Mouse (Mus musculus): Measurements from ENCODE around the gene Hspb1. TPM values are rescaled to one million over a fixed set of nuclear protein-coding genes. Genes with fewer than 3 reads are reported as not detected.

The Hspb1 gene
- polyA plus RNA-seq (2015; fragmentation: Nextera tagmentation; extraction: Ambion mirVana), result 743 and 952 TPM in 2 replicates

- Histone ChIP-seq H3K4me1 (replicated peaks) (peaks cover 16% of the 10 kb centered on the region), H3K9me3 (replicated peaks) (no peaks in the 10 kb centered on the region), H3K4me3 (peak within 1 kb of the TSS; percentile 68), H3K4me2 (peak within 1 kb of the TSS; percentile 74), H3K27ac (peak within 1 kb of the TSS; percentile 91), H3K9ac (peak within 1 kb of the TSS; percentile 81), H3K27me3 (no peaks in the 10 kb centered on the region), H3K36me3 (no peaks in the 10 kb centered on the region)
- WGBS, result 0% methylated on average over 24 of the region's 24 CpGs
- peak; percentile 91 for ATAC-seq (replicated peaks; ENCODE audit: insufficient number of reproducible peaks, insufficient read depth, low FRiP score, low read depth)
These were observed at the start of gene Hspb1 for GRCm38 (mm10) chr5:135887675-135888102. TSS of gene Hspb1 (plus strand) at chr5:135887919.

- WGBS, result 70% methylated on average over 6 of the region's 6 CpGs
These were observed 46.1 kb upstream of the Hspb1 start for GRCm38 (mm10) chr5:135841651-135842050.

GRCm38 (mm10) chr5:135843418-135843817 lies 44.3 kb upstream of the Hspb1 start:
- no peak overlapping the region for H3K4me3 ChIP-seq
- H3K9me3 ChIP-seq (replicated peaks), result no peaks in the 10 kb centered on the region
- H3K9ac ChIP-seq, result no peak overlapping the region
- H3K27ac ChIP-seq, result no peak overlapping the region
- no peaks in the 10 kb centered on the region for H3K36me3 ChIP-seq
- no peaks in the 10 kb centered on the region for H3K4me1 ChIP-seq (replicated peaks)
- H3K4me2 ChIP-seq, result no peak overlapping the region
- ATAC-seq (replicated peaks; ENCODE audit: insufficient number of reproducible peaks, insufficient read depth, low FRiP score, low read depth), result no peak
- 15% methylated on average over 5 of the region's 5 CpGs for WGBS
- peaks cover 18% of the 10 kb centered on the region for H3K27me3 ChIP-seq

More at GRCm38 (mm10) chr5:135841651-135842050, 46.1 kb upstream of the Hspb1 start:
- Histone ChIP-seq H3K9ac (no peak overlapping the region), H3K4me1 (replicated peaks) (no peaks in the 10 kb centered on the region), H3K4me3 (no peak overlapping the region), H3K27me3 (peaks cover 22% of the 10 kb centered on the region), H3K36me3 (no peaks in the 10 kb centered on the region), H3K4me2 (no peak overlapping the region), H3K9me3 (replicated peaks) (no peaks in the 10 kb centered on the region), H3K27ac (no peak overlapping the region)
- ATAC-seq (replicated peaks; ENCODE audit: insufficient number of reproducible peaks, insufficient read depth, low FRiP score, low read depth), result no peak

- Histone ChIP-seq H3K4me2 (no peak overlapping the region), H3K4me3 (no peak overlapping the region), H3K4me1 (replicated peaks) (peaks cover under 1% of the 10 kb centered on the region; the same call in 1 of the 2 replicates), H3K9me3 (replicated peaks) (no peaks in the 10 kb centered on the region), H3K9ac (no peak overlapping the region), H3K27me3 (peaks cover 34% of the 10 kb centered on the region), H3K36me3 (no peaks in the 10 kb centered on the region), H3K27ac (no peak overlapping the region)
- no peak for ATAC-seq (replicated peaks; ENCODE audit: insufficient number of reproducible peaks, insufficient read depth, low FRiP score, low read depth)
- 62% methylated on average over 13 of the region's 13 CpGs for WGBS
These were observed 41.9 kb upstream of the Hspb1 start for GRCm38 (mm10) chr5:135845676-135846320.

GRCm38 (mm10) chr5:135847460-135847859 lies 40.3 kb upstream of the Hspb1 start:
- no peak overlapping the region for H3K4me2 ChIP-seq
- 69% methylated on average over 4 of the region's 4 CpGs for WGBS
- peaks cover 5% of the 10 kb centered on the region; the same call in 1 of the 2 replicates for H3K4me1 ChIP-seq (replicated peaks)
- peaks cover 46% of the 10 kb centered on the region for H3K27me3 ChIP-seq
- H3K27ac ChIP-seq, result no peak overlapping the region
- no peak for ATAC-seq (replicated peaks; ENCODE audit: insufficient number of reproducible peaks, insufficient read depth, low FRiP score, low read depth)
- H3K9me3 ChIP-seq (replicated peaks), result no peaks in the 10 kb centered on the region
- no peaks in the 10 kb centered on the region for H3K36me3 ChIP-seq
- H3K4me3 ChIP-seq, result no peak overlapping the region
- H3K9ac ChIP-seq, result no peak overlapping the region

- ATAC-seq (replicated peaks; ENCODE audit: insufficient number of reproducible peaks, insufficient read depth, low FRiP score, low read depth), result no peak
- peaks cover 46% of the 10 kb centered on the region for H3K27me3 ChIP-seq
- H3K4me2 ChIP-seq, result no peak overlapping the region
- H3K9ac ChIP-seq, result no peak overlapping the region
- no peak overlapping the region for H3K4me3 ChIP-seq
- H3K36me3 ChIP-seq, result no peaks in the 10 kb centered on the region
- 69% methylated on average over 3 of the region's 3 CpGs for WGBS
- peaks cover 5% of the 10 kb centered on the region; the same call in 1 of the 2 replicates for H3K4me1 ChIP-seq (replicated peaks)
- H3K9me3 ChIP-seq (replicated peaks), result no peaks in the 10 kb centered on the region
- no peak overlapping the region for H3K27ac ChIP-seq
These were observed 39.8 kb upstream of the Hspb1 start for GRCm38 (mm10) chr5:135847881-135848280.

GRCm38 (mm10) chr5:135851024-135851423 lies 36.7 kb upstream of the Hspb1 start:
- peaks cover 5% of the 10 kb centered on the region; the same call in 1 of the 2 replicates for H3K4me1 ChIP-seq (replicated peaks)
- no peak overlapping the region for H3K4me2 ChIP-seq
- no peaks in the 10 kb centered on the region for H3K36me3 ChIP-seq
- H3K27ac ChIP-seq, result no peak overlapping the region
- no peaks in the 10 kb centered on the region for H3K9me3 ChIP-seq (replicated peaks)
- peaks cover 74% of the 10 kb centered on the region for H3K27me3 ChIP-seq
- no peak overlapping the region for H3K4me3 ChIP-seq
- H3K9ac ChIP-seq, result no peak overlapping the region
- WGBS, result under 1% methylated on average over 15 of the region's 15 CpGs
- peak; percentile 65; the same call in 1 of the 2 replicates for ATAC-seq (replicated peaks; ENCODE audit: insufficient number of reproducible peaks, insufficient read depth, low FRiP score, low read depth)

GRCm38 (mm10) chr5:135851481-135851880 lies 36.2 kb upstream of the Hspb1 start:
- no peak overlapping the region for H3K4me3 ChIP-seq
- no peak for ATAC-seq (replicated peaks; ENCODE audit: insufficient number of reproducible peaks, insufficient read depth, low FRiP score, low read depth)
- H3K9ac ChIP-seq, result no peak overlapping the region
- no peak overlapping the region for H3K27ac ChIP-seq
- no peaks in the 10 kb centered on the region for H3K36me3 ChIP-seq
- 9% methylated on average over 14 of the region's 14 CpGs for WGBS
- H3K9me3 ChIP-seq (replicated peaks), result no peaks in the 10 kb centered on the region
- no peak overlapping the region for H3K4me2 ChIP-seq
- peaks cover 5% of the 10 kb centered on the region; the same call in 1 of the 2 replicates for H3K4me1 ChIP-seq (replicated peaks)
- peaks cover 78% of the 10 kb centered on the region for H3K27me3 ChIP-seq

GRCm38 (mm10) chr5:135852421-135852820 lies 35.3 kb upstream of the Hspb1 start:
- H3K27ac ChIP-seq, result no peak overlapping the region
- no peaks in the 10 kb centered on the region for H3K9me3 ChIP-seq (replicated peaks)
- no peak overlapping the region for H3K4me3 ChIP-seq
- WGBS, result 3% methylated on average over 10 of the region's 10 CpGs
- peaks cover 5% of the 10 kb centered on the region; the same call in 1 of the 2 replicates for H3K4me1 ChIP-seq (replicated peaks)
- H3K36me3 ChIP-seq, result no peaks in the 10 kb centered on the region
- H3K4me2 ChIP-seq, result no peak overlapping the region
- peaks cover 88% of the 10 kb centered on the region for H3K27me3 ChIP-seq
- ATAC-seq (replicated peaks; ENCODE audit: insufficient number of reproducible peaks, insufficient read depth, low FRiP score, low read depth), result no peak
- H3K9ac ChIP-seq, result no peak overlapping the region

- Histone ChIP-seq H3K36me3 (no peaks in the 10 kb centered on the region), H3K4me1 (replicated peaks) (peaks cover 5% of the 10 kb centered on the region; the same call in 1 of the 2 replicates), H3K4me3 (no peak overlapping the region), H3K9me3 (replicated peaks) (no peaks in the 10 kb centered on the region), H3K27ac (no peak overlapping the region), H3K4me2 (no peak overlapping the region), H3K9ac (no peak overlapping the region), H3K27me3 (peaks cover 99% of the 10 kb centered on the region)
- 59% methylated on average over 7 of the region's 7 CpGs for WGBS
- ATAC-seq (replicated peaks; ENCODE audit: insufficient number of reproducible peaks, insufficient read depth, low FRiP score, low read depth), result no peak
These were observed 34.0 kb upstream of the Hspb1 start for GRCm38 (mm10) chr5:135853731-135854130.

GRCm38 (mm10) chr5:135855156-135855555 lies 32.6 kb upstream of the Hspb1 start:
- H3K4me2 ChIP-seq, result no peak overlapping the region
- ATAC-seq (replicated peaks; ENCODE audit: insufficient number of reproducible peaks, insufficient read depth, low FRiP score, low read depth), result no peak
- no peak overlapping the region for H3K27ac ChIP-seq
- H3K4me1 ChIP-seq (replicated peaks), result peaks cover 5% of the 10 kb centered on the region; the same call in 1 of the 2 replicates
- 2% methylated on average over 4 of the region's 4 CpGs for WGBS
- H3K9me3 ChIP-seq (replicated peaks), result no peaks in the 10 kb centered on the region
- no peak overlapping the region for H3K4me3 ChIP-seq
- peaks cover 96% of the 10 kb centered on the region for H3K27me3 ChIP-seq
- no peaks in the 10 kb centered on the region for H3K36me3 ChIP-seq
- H3K9ac ChIP-seq, result no peak overlapping the region

- no peak for ATAC-seq (replicated peaks; ENCODE audit: insufficient number of reproducible peaks, insufficient read depth, low FRiP score, low read depth)
- Histone ChIP-seq H3K36me3 (no peaks in the 10 kb centered on the region), H3K4me1 (replicated peaks) (peaks cover 17% of the 10 kb centered on the region), H3K4me3 (no peak overlapping the region), H3K27ac (no peak overlapping the region), H3K4me2 (no peak overlapping the region), H3K9ac (no peak overlapping the region), H3K27me3 (peaks cover 84% of the 10 kb centered on the region), H3K9me3 (replicated peaks) (no peaks in the 10 kb centered on the region)
- WGBS, result 50% methylated on average over 8 of the region's 8 CpGs
These were observed 21.1 kb upstream of the Hspb1 start for GRCm38 (mm10) chr5:135866662-135867061.
